Mouse (Mus musculus) cortical plate, adult 2 months (tissue): ENCODE data around the gene Calcrl.

Experiments
- CTCF ChIP-seq: fragments of 200-500 bp; IDR thresholded peaks from 2 replicates; pipeline ENCODE4 v1.5.1; 2011; ENCODE audit warnings: mild to moderate bottlenecking, control low read depth, low read length; ENCODE audit not compliant: insufficient read depth; ENCODE audit errors: extremely low read depth
- POLR2A ChIP-seq: fragments of 200-500 bp; IDR thresholded peaks from 2 replicates; pipeline ENCODE4 v1.6.1; 2011; ENCODE audit warnings: mild to moderate bottlenecking, low read length, control low read depth; ENCODE audit not compliant: insufficient read depth; ENCODE audit errors: extremely low read depth

- TF ChIP-seq CTCF (no peak), POLR2A (no peak)
These were observed 40.1 kb downstream of the Calcrl start for GRCm38 (mm10) chr2:84384911-84385693.
